Mouse (Mus musculus): Measurements from ENCODE around the gene Adamts18. TPM values are rescaled to one million over a fixed set of nuclear protein-coding genes. Genes with fewer than 3 reads are reported as not detected.

Gene Adamts18
- polyA plus RNA-seq, 1 experiment from 2014 or later: 3.5 TPM

GRCm38 (mm10) chr8:113872436-113872835 is 23.9 kb upstream of the Adamts18 start:
- Histone ChIP-seq H3K9ac (ENCODE audit: low read depth, low read length) (no peak overlapping the region), H3K27ac (ENCODE audit: low read depth, low read length) (no peak overlapping the region), H3K9me3 (ENCODE audit: control insufficient read depth, low read length) (0 out of 2 replicates have a peak, but pooled peaks cover 2% of the 10 kb centered on the region), H3K4me1 (ENCODE audit: control insufficient read depth, insufficient read depth, low read length) (no peaks in the 10 kb centered on the region), H3K4me2 (replicated peaks; ENCODE audit: low read depth, low read length) (no peak overlapping the region), H3K27me3 (ENCODE audit: control insufficient read depth, insufficient read depth, low read length) (no peaks in the 10 kb centered on the region), H3K4me3 (ENCODE audit: low read length) (no peak overlapping the region), H3K36me3 (ENCODE audit: control insufficient read depth, insufficient read depth, low read length) (no peaks in the 10 kb centered on the region)
- WGBS: 95% methylated on average over 6 of the region's 6 CpGs
- no peak for ATAC-seq (ENCODE audit: low FRiP score, low TSS enrichment)

DNA sequence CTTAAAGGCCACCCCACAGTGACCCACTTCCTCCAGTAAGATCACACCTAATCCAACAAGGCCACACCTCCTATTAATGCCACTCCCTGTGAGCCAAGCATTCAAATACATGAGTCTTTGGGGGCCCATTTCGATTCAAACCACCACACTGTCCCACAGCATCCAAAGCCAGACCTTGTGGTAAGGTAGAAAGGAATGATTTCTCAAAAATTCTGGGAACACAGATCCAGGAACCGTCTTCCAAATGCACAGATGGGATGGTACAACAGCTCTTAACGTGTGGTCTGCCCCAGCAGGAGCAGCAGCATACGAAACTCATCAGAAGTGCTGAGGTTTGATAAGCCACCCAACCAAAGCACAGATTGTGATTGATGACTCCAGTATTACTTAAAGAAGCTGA is 18.0 kb upstream of the Adamts18 start:
- no peak for ATAC-seq (ENCODE audit: low FRiP score, low TSS enrichment)
- WGBS: 84% methylated on average over 4 of the region's 4 CpGs

DNA sequence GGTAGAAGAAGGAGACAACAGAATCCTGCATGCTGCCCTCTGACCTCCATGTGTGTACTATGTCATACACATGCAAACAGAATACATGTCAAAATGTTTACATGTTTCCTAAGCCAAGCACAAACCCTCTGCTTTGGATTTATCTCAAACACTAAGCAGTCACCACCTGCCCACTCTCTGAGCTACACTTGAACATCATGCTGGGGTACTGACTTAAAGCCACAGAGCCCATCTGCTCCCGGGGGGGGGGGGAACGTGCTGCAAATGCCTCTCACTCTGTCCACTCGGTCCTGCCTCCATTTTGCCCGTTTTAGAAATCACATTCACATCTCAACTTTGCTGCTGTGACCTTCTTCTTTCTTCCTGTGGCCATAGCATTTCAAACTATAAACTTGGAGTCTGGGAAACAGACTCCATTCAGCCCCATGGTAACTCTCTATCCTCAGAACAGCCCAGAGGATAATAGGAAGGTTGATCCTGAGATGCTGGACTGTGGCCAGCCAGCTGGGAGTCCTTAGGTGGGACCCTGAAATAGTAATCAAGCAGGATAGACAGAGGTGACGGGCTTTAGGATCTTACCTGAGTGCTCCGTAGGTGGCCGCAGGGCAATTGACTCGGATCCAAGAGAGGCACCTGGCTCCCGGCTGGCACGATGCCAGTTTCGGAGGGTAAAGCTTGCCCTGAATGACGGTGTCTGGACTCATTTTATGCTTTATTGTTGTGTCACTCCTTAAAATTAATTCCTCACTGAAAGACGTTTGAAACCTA is 17.0 kb upstream of the Adamts18 start:
- no peak; the same call in 1 of the 2 replicates for ATAC-seq (ENCODE audit: low FRiP score, low TSS enrichment)
- WGBS: 56% methylated on average over 13 of the region's 13 CpGs

More for the DNA sequence above, 18.0 kb upstream of the Adamts18 start:
- no peaks in the 10 kb centered on the region for H3K27me3 ChIP-seq (ENCODE audit: control insufficient read depth, insufficient read depth, low read length)
- no peaks in the 10 kb centered on the region for H3K36me3 ChIP-seq (ENCODE audit: control insufficient read depth, insufficient read depth, low read length)
- H3K9me3 ChIP-seq (ENCODE audit: control insufficient read depth, low read length): 0 out of 2 replicates have a peak, but pooled peaks cover 5% of the 10 kb centered on the region
- no peak overlapping the region for H3K4me2 ChIP-seq (replicated peaks; ENCODE audit: low read depth, low read length)
- H3K4me3 ChIP-seq (ENCODE audit: low read length): no peak overlapping the region
- H3K9ac ChIP-seq (ENCODE audit: low read depth, low read length): no peak overlapping the region
- H3K27ac ChIP-seq (ENCODE audit: low read depth, low read length): no peak overlapping the region
- no peaks in the 10 kb centered on the region for H3K4me1 ChIP-seq (ENCODE audit: control insufficient read depth, insufficient read depth, low read length)

DNA sequence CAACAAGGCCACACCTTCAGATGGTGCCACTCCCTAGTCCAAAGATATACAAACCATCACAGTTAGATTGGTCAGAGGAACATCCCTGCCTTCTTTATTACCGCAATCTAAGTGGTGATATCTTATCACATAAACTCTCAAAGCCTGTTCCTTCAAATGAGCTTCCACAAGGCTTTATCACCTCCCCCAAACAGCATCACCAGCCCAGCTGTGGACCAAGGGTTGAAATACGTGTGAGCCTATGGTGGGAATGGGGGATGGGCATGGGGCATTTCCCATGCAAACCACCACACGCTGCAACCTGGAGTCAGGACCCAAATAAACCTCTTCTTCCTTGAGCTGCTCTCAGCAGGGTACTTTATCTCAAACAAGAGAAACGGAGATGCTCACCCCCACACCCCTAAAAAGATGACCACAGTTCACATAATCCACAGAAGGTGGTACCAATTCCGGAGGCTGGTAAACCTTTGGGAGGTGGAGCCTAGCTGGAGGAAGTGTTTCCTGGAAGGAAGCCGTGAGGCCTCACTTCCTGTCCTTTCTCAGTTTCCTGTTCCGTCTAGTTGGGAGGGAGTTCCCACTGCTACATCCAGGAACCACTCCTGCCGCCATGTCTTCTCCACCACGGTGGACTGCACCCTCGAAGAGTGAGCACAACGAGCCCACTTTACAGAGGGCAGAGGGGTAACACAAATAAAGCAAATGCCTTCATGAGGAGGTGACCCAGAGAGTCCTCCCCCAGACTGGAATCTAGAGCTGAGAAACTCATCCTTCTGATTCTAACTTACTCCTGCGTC is 11.5 kb upstream of the Adamts18 start:
- WGBS: 89% methylated on average over 12 of the region's 12 CpGs

More for the DNA sequence above, 17.0 kb upstream of the Adamts18 start:
- no peaks in the 10 kb centered on the region for H3K36me3 ChIP-seq (ENCODE audit: control insufficient read depth, insufficient read depth, low read length)
- H3K27ac ChIP-seq (ENCODE audit: low read depth, low read length): no peak overlapping the region
- no peaks in the 10 kb centered on the region for H3K4me1 ChIP-seq (ENCODE audit: control insufficient read depth, insufficient read depth, low read length)
- no peak overlapping the region for H3K4me2 ChIP-seq (replicated peaks; ENCODE audit: low read depth, low read length)
- H3K4me3 ChIP-seq (ENCODE audit: low read length): no peak overlapping the region
- H3K27me3 ChIP-seq (ENCODE audit: control insufficient read depth, insufficient read depth, low read length): no peaks in the 10 kb centered on the region
- 0 out of 2 replicates have a peak, but pooled peaks cover 4% of the 10 kb centered on the region for H3K9me3 ChIP-seq (ENCODE audit: control insufficient read depth, low read length)
- no peak overlapping the region for H3K9ac ChIP-seq (ENCODE audit: low read depth, low read length)

DNA sequence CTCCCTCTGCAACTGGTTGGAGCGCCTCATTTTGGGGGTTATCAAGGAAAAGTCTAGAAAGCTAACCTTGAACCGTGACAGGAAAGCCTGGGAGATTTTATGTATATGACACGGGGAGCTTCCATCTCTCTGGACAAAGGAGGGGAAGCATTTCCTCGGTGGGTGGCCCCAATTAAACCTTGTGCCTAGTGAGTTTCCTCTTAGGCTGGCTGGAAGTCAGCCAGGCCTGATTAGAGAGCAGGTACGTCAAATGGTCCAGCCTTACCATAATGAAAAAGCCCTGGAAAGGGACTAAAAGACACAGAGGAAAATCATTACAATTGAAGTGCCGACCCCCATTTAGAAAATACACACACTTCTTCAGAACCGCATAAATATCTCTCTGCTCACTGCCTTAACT is 10.3 kb upstream of the Adamts18 start:
- Histone ChIP-seq H3K4me3 (ENCODE audit: low read length) (no peak overlapping the region), H3K9ac (ENCODE audit: low read depth, low read length) (no peak overlapping the region), H3K4me1 (ENCODE audit: control insufficient read depth, insufficient read depth, low read length) (no peaks in the 10 kb centered on the region), H3K9me3 (ENCODE audit: control insufficient read depth, low read length) (no peaks in the 10 kb centered on the region), H3K36me3 (ENCODE audit: control insufficient read depth, insufficient read depth, low read length) (no peaks in the 10 kb centered on the region), H3K27ac (ENCODE audit: low read depth, low read length) (no peak overlapping the region), H3K4me2 (replicated peaks; ENCODE audit: low read depth, low read length) (no peak overlapping the region), H3K27me3 (ENCODE audit: control insufficient read depth, insufficient read depth, low read length) (no peaks in the 10 kb centered on the region)
- whole genome bisulfite sequencing: 60% methylated on average over 7 of the region's 7 CpGs
- ATAC-seq (ENCODE audit: low FRiP score, low TSS enrichment): no peak

More for the DNA sequence above, 11.5 kb upstream of the Adamts18 start:
- Histone ChIP-seq H3K4me3 (ENCODE audit: low read length) (no peak overlapping the region), H3K4me1 (ENCODE audit: control insufficient read depth, insufficient read depth, low read length) (no peaks in the 10 kb centered on the region), H3K4me2 (replicated peaks; ENCODE audit: low read depth, low read length) (no peak overlapping the region), H3K27me3 (ENCODE audit: control insufficient read depth, insufficient read depth, low read length) (no peaks in the 10 kb centered on the region), H3K27ac (ENCODE audit: low read depth, low read length) (no peak overlapping the region), H3K9me3 (ENCODE audit: control insufficient read depth, low read length) (0 out of 2 replicates have a peak, but pooled peaks cover 3% of the 10 kb centered on the region), H3K9ac (ENCODE audit: low read depth, low read length) (no peak overlapping the region), H3K36me3 (ENCODE audit: control insufficient read depth, insufficient read depth, low read length) (no peaks in the 10 kb centered on the region)
- no peak for ATAC-seq (ENCODE audit: low FRiP score, low TSS enrichment)

DNA sequence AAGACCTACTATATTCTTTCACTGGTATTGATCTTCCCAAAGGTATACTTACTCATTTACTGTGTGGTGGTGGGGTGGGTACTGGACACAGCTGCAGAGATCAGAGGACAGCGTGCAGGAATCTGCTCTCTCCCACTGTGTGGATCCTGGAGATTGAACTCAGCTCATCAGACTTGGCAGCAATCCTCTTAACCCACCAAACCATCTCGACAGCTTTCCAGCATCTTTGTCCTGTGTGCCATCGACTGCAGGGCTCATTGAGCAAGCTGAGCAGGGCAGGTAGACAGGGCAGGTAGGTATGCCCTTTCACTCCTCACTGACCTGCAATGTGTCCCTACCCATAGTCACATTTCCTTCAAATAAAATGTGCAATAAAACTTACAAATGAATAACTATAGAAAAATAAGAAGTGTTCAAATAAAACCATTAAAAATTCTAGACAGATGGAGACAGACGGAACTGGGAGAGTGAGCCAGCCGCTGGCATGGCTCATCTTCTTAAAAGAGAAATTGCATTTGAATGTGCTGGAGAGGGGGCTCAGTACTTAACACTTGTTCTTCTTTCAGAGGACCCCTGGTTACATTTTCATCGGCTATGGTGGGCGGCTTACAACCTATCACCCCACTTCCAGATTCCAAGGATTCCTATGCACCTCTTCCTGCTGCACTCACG is 6.2 kb upstream of the Adamts18 start:
- no peak overlapping the region for H3K27ac ChIP-seq (ENCODE audit: low read depth, low read length)
- no peaks in the 10 kb centered on the region for H3K36me3 ChIP-seq (ENCODE audit: control insufficient read depth, insufficient read depth, low read length)
- peaks cover 8% of the 10 kb centered on the region for H3K27me3 ChIP-seq (ENCODE audit: control insufficient read depth, insufficient read depth, low read length)
- H3K9me3 ChIP-seq (ENCODE audit: control insufficient read depth, low read length): peaks cover 4% of the 10 kb centered on the region; the same call in 1 of the 2 replicates
- no peak overlapping the region for H3K4me2 ChIP-seq (replicated peaks; ENCODE audit: low read depth, low read length)
- H3K4me1 ChIP-seq (ENCODE audit: control insufficient read depth, insufficient read depth, low read length): no peaks in the 10 kb centered on the region
- WGBS: 83% methylated on average over 8 of the region's 8 CpGs
- H3K9ac ChIP-seq (ENCODE audit: low read depth, low read length): no peak overlapping the region
- no peak overlapping the region for H3K4me3 ChIP-seq (ENCODE audit: low read length)
- ATAC-seq (ENCODE audit: low FRiP score, low TSS enrichment): no peak

DNA sequence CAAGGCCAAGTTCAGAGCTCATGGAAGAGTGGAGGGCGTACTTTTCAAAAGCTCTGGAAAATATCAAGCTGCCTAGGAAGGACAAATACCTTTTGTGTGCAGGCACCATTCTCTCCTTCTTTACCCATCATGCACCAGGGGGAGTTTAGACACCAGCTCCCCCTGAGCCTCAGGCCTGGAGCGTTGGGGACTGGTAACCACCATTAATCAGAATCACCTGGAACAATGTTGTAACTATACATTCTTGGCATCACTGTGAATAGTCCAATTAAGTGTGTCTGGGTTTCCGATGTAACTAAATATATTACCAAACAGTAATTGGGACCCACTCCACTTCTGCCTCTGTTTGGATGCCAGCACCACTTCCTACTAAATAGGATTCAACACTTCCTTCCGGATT is 5.2 kb upstream of the Adamts18 start:
- no peaks in the 10 kb centered on the region for H3K4me1 ChIP-seq (ENCODE audit: control insufficient read depth, insufficient read depth, low read length)
- H3K27me3 ChIP-seq (ENCODE audit: control insufficient read depth, insufficient read depth, low read length): peaks cover 18% of the 10 kb centered on the region
- H3K36me3 ChIP-seq (ENCODE audit: control insufficient read depth, insufficient read depth, low read length): no peaks in the 10 kb centered on the region
- 82% methylated on average over 4 of the region's 4 CpGs for WGBS
- peaks cover 4% of the 10 kb centered on the region; the same call in 1 of the 2 replicates for H3K9me3 ChIP-seq (ENCODE audit: control insufficient read depth, low read length)
- no peak overlapping the region for H3K4me2 ChIP-seq (replicated peaks; ENCODE audit: low read depth, low read length)
- H3K4me3 ChIP-seq (ENCODE audit: low read length): no peak overlapping the region
- no peak overlapping the region for H3K27ac ChIP-seq (ENCODE audit: low read depth, low read length)
- ATAC-seq (ENCODE audit: low FRiP score, low TSS enrichment): no peak
- no peak overlapping the region for H3K9ac ChIP-seq (ENCODE audit: low read depth, low read length)

GRCm38 (mm10) chr8:113851655-113852054 is 3.1 kb upstream of the Adamts18 start:
- no peak overlapping the region for H3K9ac ChIP-seq (ENCODE audit: low read depth, low read length)
- WGBS: 48% methylated on average over 4 of the region's 4 CpGs
- peaks cover 10% of the 10 kb centered on the region; the same call in 1 of the 2 replicates for H3K4me1 ChIP-seq (ENCODE audit: control insufficient read depth, insufficient read depth, low read length)
- H3K4me3 ChIP-seq (ENCODE audit: low read length): no peak overlapping the region
- no peak for ATAC-seq (ENCODE audit: low FRiP score, low TSS enrichment)
- H3K9me3 ChIP-seq (ENCODE audit: control insufficient read depth, low read length): peaks cover 4% of the 10 kb centered on the region; the same call in 1 of the 2 replicates
- no peak overlapping the region for H3K4me2 ChIP-seq (replicated peaks; ENCODE audit: low read depth, low read length)
- H3K27me3 ChIP-seq (ENCODE audit: control insufficient read depth, insufficient read depth, low read length): peaks cover 36% of the 10 kb centered on the region
- H3K36me3 ChIP-seq (ENCODE audit: control insufficient read depth, insufficient read depth, low read length): no peaks in the 10 kb centered on the region
- no peak overlapping the region for H3K27ac ChIP-seq (ENCODE audit: low read depth, low read length)

All from kidney, embryonic 14.5 days (tissue).